Comparison of ENCODE assay signal across 8 mouse cellular contexts in the genomic region with DNA sequence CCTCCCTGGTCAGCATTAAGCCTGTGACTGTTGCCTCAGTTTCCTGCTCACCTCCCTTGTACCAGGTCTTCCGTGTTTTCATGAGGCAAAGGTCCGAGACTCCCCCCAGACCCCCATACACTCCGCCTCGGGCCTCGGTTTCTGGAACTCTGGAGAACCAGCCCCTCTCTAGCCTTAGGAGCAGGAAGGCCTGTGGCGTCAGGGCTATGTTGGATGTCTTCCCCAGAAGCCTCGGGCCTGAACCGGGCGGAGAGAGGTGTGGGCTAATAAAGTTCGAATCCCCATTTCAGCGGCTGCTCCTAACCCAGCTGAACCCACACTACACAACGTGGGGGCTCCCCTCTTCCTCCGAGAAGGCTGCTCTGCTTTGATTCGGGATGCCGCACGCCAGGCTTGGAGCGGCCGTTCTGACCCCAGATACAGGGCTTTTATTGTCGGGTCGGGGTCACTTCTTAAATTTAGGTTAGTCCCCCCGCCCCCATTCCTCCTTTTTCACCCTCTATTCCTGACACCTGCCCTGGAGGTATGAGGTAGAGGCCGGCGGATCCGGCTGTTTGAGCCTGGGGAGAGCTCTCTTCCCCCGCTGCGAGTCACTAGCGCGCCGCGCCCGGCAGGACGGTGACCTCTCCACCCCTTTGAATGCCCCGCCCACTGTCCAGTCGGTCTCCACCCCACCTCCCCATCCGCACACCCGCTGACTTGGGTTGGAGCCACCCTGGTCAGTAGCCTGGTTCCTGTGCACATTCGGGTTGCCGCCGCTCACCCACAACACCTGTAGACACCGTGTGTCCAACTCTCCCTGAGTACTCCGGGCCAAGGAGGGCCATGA. TPM values are rescaled to one million over a fixed set of nuclear protein-coding genes. Genes with fewer than 3 reads are reported as not detected.
DNase-seq lines count a peak whose midpoint lies in the region; ATAC-seq and TF ChIP-seq lines count a peak whose summit lies in the region.

TSS of gene Esam (plus strand) at position 683 of the 829 bp plus-strand sequence.

- TF ChIP-seq POLR2A in lung, adult 2 months (IDR thresholded peaks at IDR 0.05; ENCODE audit: borderline replicate concordance, extremely low read depth, low read depth, low read length) = peak; percentile 93; the same call in 1 of the 2 replicates

- peaks cover 76% of the 10 kb centered on the region for H3K27me3 ChIP-seq in forebrain, embryonic 10.5 days (ENCODE audit: poor library complexity, severe bottlenecking)
- peaks cover 15% of the 10 kb centered on the region; the same call in 1 of the 2 replicates for H3K27me3 ChIP-seq in heart, postnatal 0 days (ENCODE audit: control insufficient read depth, insufficient read depth, low read length)

- H3K9me3 ChIP-seq in forebrain, embryonic 10.5 days = peaks cover 7% of the 10 kb centered on the region; the same call in 1 of the 2 replicates
- H3K9me3 ChIP-seq in heart, postnatal 0 days (replicated peaks; ENCODE audit: control insufficient read depth, low read length) = no peaks in the 10 kb centered on the region

- TF ChIP-seq EP300 in heart, postnatal 0 days (IDR thresholded peaks at IDR 0.05; ENCODE audit: low read depth) = no peak

- ATAC-seq in heart, postnatal 0 days (ENCODE audit: insufficient read depth, low read depth) = peak; percentile 52
- ATAC-seq in monocyte, adult 5-6 weeks (replicated peaks; ENCODE audit: insufficient number of reproducible peaks, low FRiP score, low TSS enrichment, poor library complexity, severe bottlenecking) = no peak

- 2% methylated on average over 41 of the region's 41 CpGs for WGBS in forebrain, embryonic 10.5 days
- WGBS in heart, postnatal 0 days = 6% methylated on average over 41 of the region's 41 CpGs
- WGBS in lung, adult 2 months = 8% methylated on average over 41 of the region's 41 CpGs

- H3K4me1 ChIP-seq in forebrain, embryonic 10.5 days = peaks cover 42% of the 10 kb centered on the region
- no peaks in the 10 kb centered on the region for H3K4me1 ChIP-seq in heart, postnatal 0 days (ENCODE audit: control insufficient read depth, insufficient read depth)
- H3K4me1 ChIP-seq in lung, adult 2 months (ENCODE audit: control insufficient read depth, insufficient read depth, low read length) = peaks cover 10% of the 10 kb centered on the region

- H3K27ac ChIP-seq in forebrain, embryonic 10.5 days = 0 out of 2 replicates have a peak within 1 kb of the TSS, but pooled peaks have one; percentile 26
- peak within 1 kb of the TSS; percentile 91 for H3K27ac ChIP-seq in heart, postnatal 0 days (ENCODE audit: low read depth)

- peak within 1 kb of the TSS; percentile 74 for H3K4me2 ChIP-seq in heart, postnatal 0 days (ENCODE audit: low read depth, low read length)

- no peak for DNase-seq in thymus, postnatal 0 days (ENCODE audit: low spot score)
- no peak for DNase-seq in thymus, postnatal 14 days
- DNase-seq in forebrain, embryonic 10.5 days (ENCODE audit: extremely low spot score, low spot score) = peak; percentile 33
- peak; percentile 30 for DNase-seq in heart, postnatal 0 days (ENCODE audit: low spot score)
- peak; percentile 89 to 94 for DNase-seq in kidney, postnatal 25 days
- DNase-seq in lung, adult 2 months = peak; percentile 89
- peak; percentile 61 for DNase-seq in ovary, postnatal 36 days (ENCODE audit: low spot score)

- no peak for TF ChIP-seq CTCF in heart, postnatal 0 days (IDR thresholded peaks at IDR 0.05; ENCODE audit: low read depth)
- no peak for TF ChIP-seq CTCF in lung, adult 2 months (IDR thresholded peaks at IDR 0.05; ENCODE audit: insufficient read depth, low read length)

- peak within 1 kb of the TSS; percentile 46 for H3K4me3 ChIP-seq in forebrain, embryonic 10.5 days
- peak within 1 kb of the TSS; percentile 47 for H3K4me3 ChIP-seq in heart, postnatal 0 days (ENCODE audit: low read depth, low read length)
- H3K4me3 ChIP-seq in lung, adult 2 months (replicated peaks; ENCODE audit: extremely low read depth, low read depth, low read length) = peak within 1 kb of the TSS; percentile 86

- H3K9ac ChIP-seq in heart, postnatal 0 days (replicated peaks; ENCODE audit: low read depth, low read length) = peak within 1 kb of the TSS; percentile 65

- peaks cover 37% of the 10 kb centered on the region for H3K36me3 ChIP-seq in forebrain, embryonic 10.5 days (replicated peaks)
- H3K36me3 ChIP-seq in heart, postnatal 0 days (replicated peaks; ENCODE audit: control insufficient read depth, insufficient read depth, low read length) = peaks cover 10% of the 10 kb centered on the region

RNA-seq across cellular contexts. Expression of gene Esam, which starts in this region (rescaled TPM):
- polyA plus RNA-seq in thymus, postnatal 0 days (2015; fragmentation: Nextera tagmentation; extraction: Ambion mirVana) = 17.2 and 18.1 TPM in 2 replicates
- 26.9 and 27.0 TPM in 2 replicates for polyA plus RNA-seq in forebrain, embryonic 10.5 days (2016; fragmentation: Nextera tagmentation; extraction: Ambion mirVana)
- 115 and 117 TPM in 2 replicates for total RNA-seq in heart, postnatal 0 days (2014; rRNA removed; ENCODE audit: low replicate concordance)
- 82.6 and 83.4 TPM in 2 replicates for polyA plus RNA-seq in heart, postnatal 0 days (2015; fragmentation: Nextera tagmentation; extraction: Ambion mirVana)
- 229 and 240 TPM in 2 replicates for polyA plus RNA-seq in lung, adult 2 months (2012; rRNA removed)
- total RNA-seq in monocyte, adult 5-6 weeks (2017) = 3.2 TPM in 1 of 3 replicates, not detected in the others

Comparison
In these comparisons a context has a peak if more than half of its experiments do, and no peak if none do; other contexts are left out.
1. RNA of gene Esam (total RNA-seq): 115 to 117 TPM in heart, postnatal 0 days; 3.2 TPM in monocyte, adult 5-6 weeks; every median in the first group is over 10 times any median in the second.
2. DNase-seq: peak in forebrain, embryonic 10.5 days (single experiment), heart, postnatal 0 days (single experiment), kidney, postnatal 25 days (2 of 2), lung, adult 2 months (single experiment) and ovary, postnatal 36 days (single experiment); none in thymus, postnatal 0 days (single experiment) and thymus, postnatal 14 days (single experiment).
3. Peak in every context shown above with its lines, with median percentiles within 50 percentile points of each other: H3K4me3 ChIP-seq.